Mouse (Mus musculus) stomach, postnatal 0 days (tissue): ENCODE measurements at regions not wholly inside any gene's neighbourhood (a gene's known extent, or its start where the extent isn't known, plus 50 kb on each side); places are given as distances from the start of the nearest gene placed in this dataset.

Experiments used
- CTCF ChIP-seq: IDR thresholded peaks from 2 replicates; pipeline ENCODE4 v1.5.1; 2016; ENCODE audit warnings: antibody characterized with exemption, low read depth, mild to moderate bottlenecking, moderate library complexity
- EP300 ChIP-seq: optimal IDR thresholded peaks from 2 replicates; pipeline ENCODE3; 2016; ENCODE audit warnings: antibody characterized with exemption

DNA sequence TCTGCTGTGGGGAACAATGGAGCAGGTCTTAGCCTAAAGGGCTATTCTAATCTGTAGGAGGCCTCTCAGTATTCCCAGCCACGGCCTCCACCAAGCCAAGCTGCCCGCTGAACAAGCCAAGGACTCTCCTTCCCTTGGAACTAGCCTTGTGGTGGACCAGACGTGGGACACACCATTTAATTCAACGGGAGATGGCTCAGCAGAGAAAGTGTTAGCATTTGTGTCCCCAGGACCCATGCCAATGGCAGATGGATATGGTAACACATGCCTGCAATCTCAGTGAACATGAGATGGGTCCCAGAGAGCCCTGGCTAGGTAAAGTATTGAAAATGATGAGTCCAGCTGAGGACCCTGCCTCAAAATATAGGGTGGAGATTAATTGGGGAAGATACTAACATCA lies 71.4 kb downstream of the Rpl14 start:
- TF ChIP-seq CTCF (no peak), EP300 (no peak)
